8 mouse cellular contexts compared by ENCODE assay signal in genomic region chr2:28204677-28205466, GRCm38 (mm10). TPM values are rescaled to one million over a fixed set of nuclear protein-coding genes. Genes with fewer than 3 reads are reported as not detected.
DNase-seq lines count a peak whose midpoint lies in the region; ATAC-seq and TF ChIP-seq lines count a peak whose summit lies in the region.

No protein-coding gene starts in this region.

- no peak for ATAC-seq in heart, embryonic 15.5 days (replicated peaks; ENCODE audit: insufficient number of reproducible peaks, insufficient read depth, low FRiP score, low read depth)
- ATAC-seq in liver, postnatal 0 days = no peak

- TF ChIP-seq EP300 in liver, postnatal 0 days (IDR thresholded peaks at IDR 0.05; ENCODE audit: low read depth) = no peak

- peaks cover 45% of the 10 kb centered on the region for H3K4me1 ChIP-seq in E14TG2a.4 (replicated peaks; ENCODE audit: low read depth, low read length)
- peaks cover 23% of the 10 kb centered on the region for H3K4me1 ChIP-seq in heart, embryonic 15.5 days (replicated peaks)
- H3K4me1 ChIP-seq in liver, postnatal 0 days (ENCODE audit: insufficient read depth) = peaks cover 11% of the 10 kb centered on the region; the same call in 1 of the 2 replicates

- peaks cover 60% of the 10 kb centered on the region for H3K27me3 ChIP-seq in E14TG2a.4 (ENCODE audit: insufficient read depth, low read length)
- peaks cover 75% of the 10 kb centered on the region for H3K27me3 ChIP-seq in heart, embryonic 15.5 days
- H3K27me3 ChIP-seq in liver, postnatal 0 days (ENCODE audit: insufficient read depth, low read length) = peaks cover 50% of the 10 kb centered on the region

- intact Hi-C loops in gastrocnemius, adult 2 months (cut with DNase I) = loop anchor here (1.0 to 5.0 kb wide), 5 partner anchors 37 to 213 kb away; no protein-coding TSS in a partner anchor

- no peak for TF ChIP-seq CTCF in gastrocnemius, adult 2 months (IDR thresholded peaks at IDR 0.05)
- TF ChIP-seq CTCF in E14TG2a.4 (conservative IDR thresholded peaks at IDR 0.05; ENCODE audit: low read length) = no peak
- no peak for TF ChIP-seq CTCF in liver, postnatal 0 days (IDR thresholded peaks at IDR 0.05; ENCODE audit: low read depth)

- H3K9ac ChIP-seq in heart, embryonic 15.5 days = no peak overlapping the region
- H3K9ac ChIP-seq in liver, postnatal 0 days (replicated peaks) = no peak overlapping the region

- 9% methylated on average over 19 of the region's 19 CpGs for WGBS in heart, embryonic 15.5 days
- WGBS in liver, postnatal 0 days (ENCODE audit: insufficient replicate concordance) = 13% methylated on average over 19 of the region's 19 CpGs

- H3K27ac ChIP-seq in gastrocnemius, adult 2 months = peak overlapping the region; percentile 56
- no peak overlapping the region for H3K27ac ChIP-seq in heart, embryonic 15.5 days
- H3K27ac ChIP-seq in liver, postnatal 0 days (ENCODE audit: low read depth) = no peak overlapping the region

- peak overlapping the region; percentile 99 for H3K4me2 ChIP-seq in heart, embryonic 15.5 days
- peak overlapping the region; percentile 73 for H3K4me2 ChIP-seq in liver, postnatal 0 days (ENCODE audit: low read depth, low read length)

- peak overlapping the region; percentile 86 for H3K4me3 ChIP-seq in gastrocnemius, adult 2 months
- peak overlapping the region; percentile 82 for H3K4me3 ChIP-seq in E14TG2a.4 (replicated peaks; ENCODE audit: low read length)
- peak overlapping the region; percentile 62 for H3K4me3 ChIP-seq in heart, embryonic 15.5 days
- peak overlapping the region; percentile 44; the same call in 1 of the 2 replicates for H3K4me3 ChIP-seq in liver, postnatal 0 days (ENCODE audit: low read depth, low read length)

- no peaks in the 10 kb centered on the region for H3K9me3 ChIP-seq in E14TG2a.4 (ENCODE audit: low read length)
- no peaks in the 10 kb centered on the region for H3K9me3 ChIP-seq in heart, embryonic 15.5 days (replicated peaks)
- H3K9me3 ChIP-seq in liver, postnatal 0 days (ENCODE audit: low read length) = no peaks in the 10 kb centered on the region

- H3K36me3 ChIP-seq in E14TG2a.4 (ENCODE audit: insufficient read depth, low read length) = no peaks in the 10 kb centered on the region
- no peaks in the 10 kb centered on the region for H3K36me3 ChIP-seq in heart, embryonic 15.5 days
- H3K36me3 ChIP-seq in liver, postnatal 0 days (replicated peaks; ENCODE audit: insufficient read depth, low read length) = no peaks in the 10 kb centered on the region

- DNase-seq in gastrocnemius, adult 2 months = no peak
- no peak for DNase-seq in gastrocnemius, postnatal 10 days
- DNase-seq in liver, postnatal 0 days = no peak
- no peak for DNase-seq in urinary bladder, adult 18-20 months (ENCODE audit: low spot score in 2 of 2)
- no peak for DNase-seq in spleen, adult 12 weeks (ENCODE audit: low spot score)
- no peak for DNase-seq in layer of hippocampus, adult 9-11 months

RNA-seq across cellular contexts. Expression of gene Olfm1, which starts 12.1 kb away (rescaled TPM):
- total RNA-seq in gastrocnemius, adult 2 months (2021) = 10 to 100 TPM in 1 of 2 experiments, 1 to 10 TPM in 1; 6.8 to 13.7 TPM
- total RNA-seq in gastrocnemius, postnatal 10 days (2021) = 10 to 100 TPM; 20.6 to 21.8 TPM
- polyA plus RNA-seq in heart, embryonic 15.5 days (2015; fragmentation: Nextera tagmentation; extraction: Ambion mirVana) = 6.9 and 11.5 TPM in 2 replicates
- polyA plus RNA-seq in liver, postnatal 0 days (2015; fragmentation: Nextera tagmentation; extraction: Ambion mirVana) = 2.4 and 3.1 TPM in 2 replicates
